Mouse (Mus musculus) retina, embryonic 14.5 days (tissue): ENCODE measurements around the gene Nr4a2.

Experiments
- DNase-seq: peaks from one replicate; pipeline ENCODE4 v3.0.0-alpha.2; 2015; ENCODE audit warnings: low spot score

Gene Nr4a2

GRCm38 (mm10) chr2:57123991-57124840 is at the start of gene Nr4a2:
Nr4a2 (minus strand) TSS chr2:57124003.
- peak; percentile 84 for DNase-seq

DNA sequence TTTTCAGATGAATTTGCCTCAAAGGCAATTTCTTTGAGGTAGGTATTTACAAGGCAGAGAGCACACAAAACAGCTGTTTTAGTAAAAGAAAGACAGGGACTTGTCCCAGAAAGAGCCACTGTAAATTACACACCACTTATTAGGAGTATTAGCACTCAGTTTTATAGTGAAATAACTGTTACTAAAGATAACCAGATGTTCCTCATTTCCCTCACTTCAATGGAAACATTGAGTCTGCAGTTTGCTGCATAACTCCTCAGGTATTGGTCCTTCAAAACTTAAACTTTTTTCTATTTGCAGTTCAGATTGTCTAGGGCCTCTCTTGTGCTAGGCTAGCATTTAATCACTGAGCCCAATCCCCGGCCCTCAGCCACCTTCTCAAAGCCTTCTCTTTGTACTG is 41.6 kb upstream of the Nr4a2 start:
- no peak for DNase-seq

DNA sequence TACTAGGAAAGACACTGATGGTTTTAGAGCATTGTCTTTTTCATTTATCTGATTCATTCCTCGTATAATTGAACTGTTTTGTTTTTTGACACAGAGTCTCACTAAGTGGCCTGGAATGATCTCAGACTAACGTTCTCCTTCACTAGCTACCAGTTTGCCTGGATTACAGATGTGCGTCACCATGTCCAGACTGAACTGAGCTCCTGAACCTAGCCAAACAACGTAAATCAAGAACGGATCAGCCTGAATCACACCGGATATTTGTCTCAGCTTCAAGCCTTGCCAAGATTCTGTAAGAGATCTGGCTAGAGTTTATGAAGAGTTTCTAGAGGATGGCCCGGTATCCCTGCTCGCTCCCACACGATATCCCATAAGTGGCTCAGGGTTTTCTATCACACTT is 33.0 kb upstream of the Nr4a2 start:
- DNase-seq = no peak

DNA sequence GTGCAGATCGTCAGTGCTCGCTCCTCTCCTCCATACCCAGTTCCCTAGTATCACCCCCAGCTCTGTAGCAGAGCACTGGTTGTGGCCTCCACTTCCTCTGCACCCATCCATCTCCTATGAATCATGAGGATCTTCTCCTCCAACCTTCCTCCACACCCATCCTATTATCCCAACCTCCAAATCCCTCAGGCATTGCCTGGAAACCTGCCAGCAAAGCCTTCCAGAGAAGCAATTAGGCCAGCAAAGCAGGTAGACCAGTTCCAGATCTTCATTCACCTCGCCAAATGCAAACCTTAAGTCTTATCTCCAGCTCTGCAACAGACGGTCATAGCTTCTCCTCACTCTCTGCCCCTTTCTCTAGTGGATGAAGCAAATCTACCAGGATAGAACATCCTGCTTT is 26.0 kb upstream of the Nr4a2 start:
- no peak for DNase-seq

- no peak for DNase-seq
These were observed 24.4 kb upstream of the Nr4a2 start for GRCm38 (mm10) chr2:57148231-57148630.

- no peak for DNase-seq
These were observed 22.0 kb upstream of the Nr4a2 start for GRCm38 (mm10) chr2:57145646-57146421.

DNA sequence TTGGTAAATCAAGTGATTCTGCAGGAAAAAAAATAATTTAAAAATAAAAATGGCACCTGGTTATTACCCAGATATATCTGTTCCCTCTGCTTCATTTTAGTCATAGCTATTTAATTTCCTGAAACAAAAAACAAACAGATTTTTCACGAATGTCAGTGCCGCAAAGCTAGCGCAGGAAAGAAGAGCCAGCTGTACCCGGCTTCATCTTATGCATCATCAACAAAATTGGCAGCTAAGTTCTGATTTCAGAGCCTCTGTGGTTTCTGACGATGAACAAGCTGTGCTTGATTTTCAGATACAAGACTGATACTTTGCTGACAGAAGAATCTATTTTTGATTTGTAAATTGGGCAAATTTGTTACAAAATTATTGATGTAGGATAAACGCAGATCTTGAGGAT is 14.8 kb upstream of the Nr4a2 start:
- no peak for DNase-seq

DNA sequence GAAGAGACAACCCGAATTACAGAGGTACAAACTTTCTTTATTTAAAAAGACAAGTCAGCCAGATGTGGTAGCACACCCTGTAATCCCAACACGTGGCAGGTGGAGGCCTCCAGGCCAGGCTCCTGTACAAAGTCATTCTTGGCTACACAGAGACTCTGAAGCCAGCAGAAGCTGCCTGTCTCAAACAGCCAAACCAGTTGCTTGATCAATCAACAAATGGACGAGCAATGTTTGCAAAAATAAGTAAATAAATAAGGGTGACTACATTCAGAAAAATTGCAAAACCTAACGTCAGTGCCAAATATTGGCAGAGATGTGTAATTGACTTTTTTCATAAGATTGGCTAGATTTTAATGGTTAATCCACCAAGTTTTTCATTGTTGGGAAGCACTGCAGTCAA is 3.7 kb upstream of the Nr4a2 start:
- no peak for DNase-seq

DNA sequence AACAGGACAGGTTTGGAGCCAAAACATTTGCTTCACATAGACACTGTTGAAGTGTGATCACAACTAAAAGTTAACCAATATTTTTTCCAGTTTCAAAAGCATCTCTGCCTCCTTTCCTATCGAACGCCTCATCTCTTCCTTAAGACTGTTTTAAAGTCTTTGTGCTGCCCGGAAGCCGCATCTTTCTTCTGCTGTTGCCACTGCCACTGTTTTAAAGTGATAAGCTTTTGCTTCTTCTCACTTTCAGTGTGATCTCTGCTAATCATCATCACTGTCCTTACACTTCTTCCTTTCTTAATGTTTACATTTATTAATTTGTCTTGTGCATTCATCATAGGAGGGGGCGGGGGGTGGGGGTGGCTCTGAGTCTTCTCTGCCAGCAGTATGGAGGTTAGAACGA is 2.1 kb upstream of the Nr4a2 start:
- no peak for DNase-seq

GRCm38 (mm10) chr2:57122986-57123980 is 520 bp downstream of the Nr4a2 start:
- peak; percentile 57 for DNase-seq

GRCm38 (mm10) chr2:57121110-57121509 is 2.7 kb downstream of the Nr4a2 start:
- no peak for DNase-seq

DNA sequence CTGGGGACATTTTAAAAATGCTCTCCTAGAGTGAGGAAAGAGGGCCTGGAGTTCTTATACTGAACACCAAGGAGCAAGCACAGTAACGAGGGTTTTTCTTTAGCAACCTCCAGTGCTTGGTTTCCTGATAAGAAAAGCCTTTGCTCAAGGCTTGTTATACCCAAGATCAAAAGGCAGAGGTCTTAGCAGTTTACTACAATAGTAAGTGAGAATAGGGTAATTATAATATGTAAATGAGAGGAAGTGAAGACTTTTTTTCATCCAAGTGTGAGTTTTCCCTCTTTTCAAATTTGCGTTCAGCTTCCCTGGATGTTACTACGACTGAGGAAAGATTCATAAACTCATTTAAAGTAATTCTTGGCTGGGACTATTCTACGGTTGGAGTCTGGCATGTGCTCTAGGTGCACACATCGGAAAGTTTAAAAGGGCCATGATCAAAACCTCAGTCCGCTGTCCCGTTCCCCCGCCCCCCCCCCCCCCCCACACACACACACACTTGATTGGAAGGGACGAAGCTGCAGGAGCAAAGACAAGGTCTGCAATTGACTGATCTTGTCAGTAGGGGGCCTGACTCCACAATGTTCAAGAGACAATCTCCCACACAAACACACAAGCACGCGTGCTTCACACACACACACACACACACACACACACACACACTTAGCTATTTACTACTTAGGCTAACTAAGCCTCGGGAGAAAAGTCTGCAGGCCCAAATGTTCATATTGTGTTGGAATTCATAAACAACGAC is 6.4 kb downstream of the Nr4a2 start:
- peak; percentile 83 for DNase-seq

- DNase-seq = peak; percentile 71
These were observed 7.2 kb downstream of the Nr4a2 start for GRCm38 (mm10) chr2:57116366-57117200.

GRCm38 (mm10) chr2:57115864-57116365 is 7.9 kb downstream of the Nr4a2 start:
- peak; percentile 63 for DNase-seq

DNA sequence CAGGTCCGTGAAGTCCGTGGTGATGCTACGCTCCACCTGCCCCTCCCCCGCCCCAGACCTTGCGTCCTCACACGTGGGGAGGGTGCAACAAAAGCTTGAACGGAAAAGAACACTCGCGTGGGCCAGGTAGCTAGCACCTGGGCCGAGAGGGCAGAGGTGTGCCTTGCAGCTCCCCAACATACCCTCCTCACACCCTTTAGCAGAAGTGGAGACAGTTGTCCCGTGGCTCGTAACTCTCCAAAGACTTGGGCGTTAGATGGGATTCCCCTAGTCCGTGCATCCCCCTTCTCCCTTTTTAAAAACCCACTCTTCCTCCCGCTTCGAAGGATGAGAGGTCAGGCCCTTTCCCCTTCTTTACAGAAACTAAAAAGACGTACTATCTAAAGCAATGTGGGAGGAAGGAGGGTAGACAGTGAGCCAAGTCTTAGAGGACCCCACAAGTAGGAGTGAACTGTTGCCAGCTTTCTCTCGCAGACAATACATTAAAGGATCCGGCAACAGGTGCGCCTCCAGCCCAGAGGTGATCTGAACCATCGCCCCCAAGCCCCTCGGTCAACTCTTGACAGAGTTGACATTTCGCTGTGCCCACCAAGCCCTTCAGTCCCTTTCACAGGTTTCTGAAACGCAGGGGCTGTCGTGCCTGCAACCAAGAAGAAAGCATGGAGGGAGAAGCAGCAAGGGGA is 8.5 kb downstream of the Nr4a2 start:
- peak; percentile 42 for DNase-seq

- DNase-seq = peak; percentile 77
These were observed 9.3 kb downstream of the Nr4a2 start for GRCm38 (mm10) chr2:57114211-57115151.

GRCm38 (mm10) chr2:57113431-57113830 is 10.4 kb downstream of the Nr4a2 start:
- DNase-seq = no peak

- no peak for DNase-seq
These were observed 10.9 kb downstream of the Nr4a2 start for GRCm38 (mm10) chr2:57112949-57113348.
